Mouse (Mus musculus) adrenal gland, adult (tissue): ENCODE results near the gene Hdac4.

Experiments used
- DNase-seq, 2 experiments: peaks; one replicate each; pipeline ENCODE4 v3.0.0; 2022 to 2023; ENCODE audit warnings: low spot score in 1 of 2; ENCODE audit not compliant: inconsistent age in 2 of 2

Hdac4 gene

GRCm38 (mm10) chr1:92102825-92103224, 92.7 kb downstream of the Hdac4 start:
- no peak for DNase-seq

GRCm38 (mm10) chr1:92100371-92100891, 95.1 kb downstream of the Hdac4 start:
- peak; percentile 77 to 90 for DNase-seq

GRCm38 (mm10) chr1:92099964-92100363, 95.5 kb downstream of the Hdac4 start:
- DNase-seq = no peak

- DNase-seq = peak; percentile 56 to 90
Measured at GRCm38 (mm10) chr1:92099502-92099901, 96.0 kb downstream of the Hdac4 start.

- DNase-seq = peak in 1 of 2 experiments; percentile 78
Measured at GRCm38 (mm10) chr1:92098456-92098855, 97.0 kb downstream of the Hdac4 start.

- no peak for DNase-seq
Measured at GRCm38 (mm10) chr1:92096991-92097525, 98.4 kb downstream of the Hdac4 start.

- DNase-seq = peak; percentile 72 to 92
Measured at GRCm38 (mm10) chr1:92092286-92092685, 103.2 kb downstream of the Hdac4 start.

- no peak for DNase-seq
Measured at GRCm38 (mm10) chr1:92087821-92088220, 107.7 kb downstream of the Hdac4 start.

GRCm38 (mm10) chr1:92087343-92087742, 108.2 kb downstream of the Hdac4 start:
- DNase-seq = no peak

- peak; percentile 45 to 84 for DNase-seq
Measured at GRCm38 (mm10) chr1:92086841-92087240, 108.7 kb downstream of the Hdac4 start.

GRCm38 (mm10) chr1:92086277-92086813, 109.2 kb downstream of the Hdac4 start:
- no peak for DNase-seq

- no peak for DNase-seq
Measured at GRCm38 (mm10) chr1:92084738-92085137, 110.8 kb downstream of the Hdac4 start.

GRCm38 (mm10) chr1:92084004-92084403, 111.5 kb downstream of the Hdac4 start:
- DNase-seq = peak in 1 of 2 experiments; percentile 3

GRCm38 (mm10) chr1:92082837-92083541, 112.5 kb downstream of the Hdac4 start:
- DNase-seq = peak in 1 of 2 experiments; percentile 17

- peak in 1 of 2 experiments; percentile 9 for DNase-seq
Measured at GRCm38 (mm10) chr1:92082156-92082836, 113.2 kb downstream of the Hdac4 start.

- peak in 1 of 2 experiments; percentile 21 for DNase-seq
Measured at GRCm38 (mm10) chr1:92079982-92080537, 115.4 kb downstream of the Hdac4 start.

- peak; percentile 22 to 79 for DNase-seq
Measured at GRCm38 (mm10) chr1:92075312-92075711, 120.2 kb downstream of the Hdac4 start.

GRCm38 (mm10) chr1:92074655-92075054, 120.8 kb downstream of the Hdac4 start:
- DNase-seq = peak in 1 of 2 experiments; percentile 1

- DNase-seq = no peak
Measured at GRCm38 (mm10) chr1:92069932-92070677, 125.4 kb downstream of the Hdac4 start.

GRCm38 (mm10) chr1:92069464-92069863, 126.0 kb downstream of the Hdac4 start:
- DNase-seq = no peak
